Mouse (Mus musculus): ENCODE data around the gene Mrps18c.

DNA sequence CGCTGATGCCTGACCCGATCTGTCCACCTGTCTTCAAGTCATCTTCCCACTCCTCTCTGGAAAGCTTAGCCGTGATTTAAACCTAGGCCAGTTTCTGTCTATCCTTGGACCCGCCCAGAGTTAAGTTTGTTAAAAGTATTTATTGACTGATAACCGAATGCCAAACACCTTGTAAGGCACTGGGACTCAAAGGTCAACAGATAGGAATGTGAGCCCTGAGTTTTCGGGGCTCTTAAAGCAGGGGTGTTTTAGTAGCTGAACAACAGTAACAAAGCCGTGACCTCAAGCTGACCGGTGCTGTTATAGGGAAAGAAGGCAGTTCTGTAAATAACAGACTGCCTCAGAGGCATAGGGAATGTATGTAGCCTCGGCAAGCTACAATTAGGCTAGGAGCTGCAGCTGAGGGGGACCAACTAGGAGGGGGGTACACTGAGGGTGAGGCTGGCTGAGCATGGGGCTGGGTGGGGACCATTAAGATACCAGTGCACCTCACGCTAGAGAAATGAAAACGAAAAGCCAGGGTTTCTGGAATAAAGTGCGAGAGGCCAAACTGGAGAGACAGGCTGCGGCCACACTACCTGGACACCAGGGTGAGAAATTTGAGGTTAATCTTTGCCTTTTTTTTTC lies 22.5 kb upstream of the Mrps18c start:
- TF ChIP-seq CTCF (IDR thresholded peaks at IDR 0.05; ENCODE audit: extremely low read depth, insufficient read length, insufficient replicate concordance, low read depth, low read length) (no peak), POLR2A (IDR thresholded peaks at IDR 0.05; ENCODE audit: low read depth, low read length) (no peak)
